Mouse (Mus musculus): ENCODE data around the gene Pfn1. TPM values are rescaled to one million over a fixed set of nuclear protein-coding genes. Genes with fewer than 3 reads are reported as not detected.

The Pfn1 gene
- total RNA-seq, 4 experiments from 2014 or later: 218 to 265 (median 251) TPM

GRCm38 (mm10) chr11:70655571-70656455, 1.4 kb upstream of the Pfn1 start:
- DNase-seq (ENCODE audit: low spot score in 2 of 2): peak; percentile 63 to 64

GRCm38 (mm10) chr11:70654923-70655570, 603 bp upstream of the Pfn1 start:
- DNase-seq (ENCODE audit: low spot score in 2 of 2): peak; percentile 74 to 80

GRCm38 (mm10) chr11:70653345-70654197, 873 bp downstream of the Pfn1 start:
- DNase-seq (ENCODE audit: low spot score in 2 of 2): peak; percentile 4 to 34

- DNase-seq (ENCODE audit: low spot score in 2 of 2): no peak
Observed at GRCm38 (mm10) chr11:70652884-70653344, 1.5 kb downstream of the Pfn1 start.

- DNase-seq (ENCODE audit: low spot score in 2 of 2): peak in 1 of 2 experiments; percentile 9
Observed at GRCm38 (mm10) chr11:70652029-70652883, 2.2 kb downstream of the Pfn1 start.

DNA sequence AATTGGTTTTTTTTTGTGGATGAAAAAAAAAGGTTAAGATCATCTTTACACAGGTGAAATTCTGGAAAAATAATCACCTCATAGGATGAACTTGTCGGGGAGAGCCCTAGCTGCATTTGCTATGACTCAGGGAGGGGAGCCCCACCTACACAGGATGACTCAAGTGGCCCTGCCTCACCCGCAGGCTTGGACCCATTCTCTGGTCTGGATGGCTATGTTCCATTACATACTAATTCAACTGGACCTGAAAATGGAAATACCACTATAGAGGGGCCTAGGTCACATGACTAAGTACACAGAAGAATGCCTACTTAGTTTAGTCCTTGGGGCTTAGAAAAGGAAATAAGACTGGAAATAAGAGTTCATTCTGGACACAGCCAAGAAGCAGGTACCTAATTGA, 3.1 kb downstream of the Pfn1 start:
- peak in 1 of 2 experiments; percentile 2 for DNase-seq (ENCODE audit: low spot score in 2 of 2)

GRCm38 (mm10) chr11:70650322-70651175, 3.9 kb downstream of the Pfn1 start:
- peak in 1 of 2 experiments; percentile 2 for DNase-seq (ENCODE audit: low spot score in 2 of 2)

GRCm38 (mm10) chr11:70649185-70649734, 5.2 kb downstream of the Pfn1 start:
- DNase-seq (ENCODE audit: low spot score in 2 of 2): peak in 1 of 2 experiments; percentile 2

GRCm38 (mm10) chr11:70648512-70648911, 5.9 kb downstream of the Pfn1 start:
- no peak for DNase-seq (ENCODE audit: low spot score in 2 of 2)

GRCm38 (mm10) chr11:70647716-70648420, 6.6 kb downstream of the Pfn1 start:
- peak in 1 of 2 experiments; percentile 20 for DNase-seq (ENCODE audit: low spot score in 2 of 2)

DNA sequence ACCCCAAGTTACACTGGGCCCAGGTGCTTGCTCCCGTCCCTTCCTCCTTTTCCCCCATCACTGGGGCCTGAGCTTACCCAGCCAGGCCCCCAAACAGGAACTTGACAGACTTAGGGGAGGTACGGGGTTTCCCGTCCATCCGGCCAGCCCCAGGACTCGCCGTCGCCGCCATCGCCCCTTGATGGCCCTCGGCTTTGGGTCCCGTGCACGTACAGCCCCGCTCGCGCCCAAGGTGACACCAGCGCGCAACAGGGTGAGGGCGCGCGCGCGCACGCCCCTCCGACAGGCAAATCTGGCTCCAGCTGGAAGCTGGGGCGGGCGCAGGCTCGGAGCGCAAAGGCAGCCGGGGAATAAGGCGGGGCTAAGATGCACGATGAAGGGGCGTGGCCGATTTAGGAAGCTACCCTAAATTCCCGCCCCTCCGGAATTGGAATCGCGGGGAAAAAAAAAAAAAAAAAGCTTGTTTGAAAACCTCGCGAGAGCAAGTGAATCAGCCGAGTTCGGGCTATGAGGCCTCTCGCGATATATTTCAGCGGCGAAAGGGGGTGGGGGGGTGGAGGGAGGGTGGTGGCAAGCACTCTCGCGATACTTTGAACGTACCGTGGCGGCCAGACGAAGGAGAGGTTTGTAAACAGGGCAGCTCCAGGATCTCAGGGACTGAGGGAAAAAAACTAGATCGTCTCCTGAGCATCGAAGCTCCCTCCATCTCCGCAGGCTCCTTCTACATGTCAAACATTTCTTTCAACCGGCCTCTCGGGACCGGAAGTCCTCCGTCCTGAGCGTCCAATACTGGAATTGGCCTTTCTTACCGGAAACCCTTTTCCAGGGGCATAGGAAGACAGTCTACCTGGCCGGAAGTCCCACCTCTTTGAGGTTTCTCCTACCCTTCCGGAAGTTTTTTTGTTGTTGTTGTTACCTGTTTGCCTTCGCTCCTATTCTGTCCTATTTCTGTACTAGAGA, 7.5 kb downstream of the Pfn1 start, which contains the start of the genes Rnf167 and Slc25a11:
TSS of gene Rnf167 (plus strand) at position 545 of the 960 bp plus-strand sequence.
TSS of gene Slc25a11 (minus strand) at position 789 of the 960 bp plus-strand sequence.
- peak; percentile 93 to 97 for DNase-seq (ENCODE audit: low spot score in 2 of 2)

DNA sequence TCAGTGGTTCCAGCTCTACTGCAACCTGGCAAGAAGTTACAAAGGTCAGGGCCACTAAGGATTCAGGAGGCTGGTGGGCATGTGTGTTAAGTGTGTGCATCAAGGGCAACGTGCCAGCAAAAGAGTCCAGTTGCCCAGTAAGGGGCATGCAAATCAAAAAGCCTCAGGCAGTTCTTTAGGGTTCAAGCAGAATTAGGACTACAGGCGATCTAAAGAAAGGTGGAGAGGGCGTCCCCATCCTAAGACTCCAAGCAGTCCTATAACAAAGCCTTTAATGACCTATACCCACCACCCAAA, 8.2 kb downstream of the Pfn1 start:
- DNase-seq (ENCODE audit: low spot score in 2 of 2): no peak

- DNase-seq (ENCODE audit: low spot score in 2 of 2): peak in 1 of 2 experiments; percentile 5
Observed at GRCm38 (mm10) chr11:70645461-70646258, 8.8 kb downstream of the Pfn1 start.

GRCm38 (mm10) chr11:70644564-70645103, 9.8 kb downstream of the Pfn1 start:
- DNase-seq (ENCODE audit: low spot score in 2 of 2): peak in 1 of 2 experiments; percentile 3

GRCm38 (mm10) chr11:70643051-70643450, 11.4 kb downstream of the Pfn1 start:
- DNase-seq (ENCODE audit: low spot score in 2 of 2): peak in 1 of 2 experiments; percentile 43

DNA sequence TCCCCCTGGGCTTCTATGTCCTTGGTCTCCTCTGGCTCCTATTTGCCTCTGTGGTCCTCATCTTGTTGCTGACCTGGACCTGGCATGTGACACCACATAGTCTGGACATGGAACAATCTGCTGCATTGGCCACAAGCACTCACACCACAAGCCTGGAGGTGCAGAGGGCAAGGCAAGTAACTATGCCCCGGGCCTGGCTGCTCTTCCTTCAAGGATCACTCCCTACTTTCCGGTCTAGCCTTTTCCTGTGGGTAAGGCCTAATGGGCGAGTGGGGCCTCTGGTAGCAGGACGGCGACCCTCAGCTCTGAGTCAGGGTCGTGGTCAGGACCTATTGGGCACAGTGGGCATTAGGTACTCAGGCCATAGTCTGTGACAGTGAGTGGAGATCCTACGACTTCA, 13.2 kb downstream of the Pfn1 start:
- peak in 1 of 2 experiments; percentile 3 for DNase-seq (ENCODE audit: low spot score in 2 of 2)

Data from gastrocnemius, adult 8-10 months (tissue).